Mouse (Mus musculus) C2C12 (cell line): ENCODE results near the gene Eif3g.
A peak's percentile ranks its signal among the peaks of the same experiment; 100 is the strongest.

Experiments
- CEBPB ChIP-seq: IDR thresholded peaks from one replicate; pipeline ENCODE4 v1.6.1; 2011; ENCODE audit warnings: low read depth, mild to moderate bottlenecking, control low read depth, moderate library complexity
- CTCF ChIP-seq: IDR thresholded peaks from one replicate; pipeline ENCODE4 v1.5.1; 2011; ENCODE audit not compliant: control insufficient read depth, insufficient read depth, insufficient read length
- MAX ChIP-seq: IDR thresholded peaks from one replicate; pipeline ENCODE4 v1.6.1; 2011; ENCODE audit warnings: mild to moderate bottlenecking, control low read depth
- USF1 ChIP-seq: IDR thresholded peaks from one replicate; pipeline ENCODE4 v1.6.1; 2011; ENCODE audit warnings: low read depth, mild to moderate bottlenecking, control low read depth, moderate library complexity

- peak; percentile 91 for TF ChIP-seq CTCF
- no peak for TF ChIP-seq CEBPB
- TF ChIP-seq USF1, result no peak
- peak; percentile 77 for TF ChIP-seq MAX
Observed at GRCm38 (mm10) chr9:20878041-20878709, 20.2 kb downstream of the Eif3g start.
